22 mouse cellular contexts compared by ENCODE assay signal in the genomic region with DNA sequence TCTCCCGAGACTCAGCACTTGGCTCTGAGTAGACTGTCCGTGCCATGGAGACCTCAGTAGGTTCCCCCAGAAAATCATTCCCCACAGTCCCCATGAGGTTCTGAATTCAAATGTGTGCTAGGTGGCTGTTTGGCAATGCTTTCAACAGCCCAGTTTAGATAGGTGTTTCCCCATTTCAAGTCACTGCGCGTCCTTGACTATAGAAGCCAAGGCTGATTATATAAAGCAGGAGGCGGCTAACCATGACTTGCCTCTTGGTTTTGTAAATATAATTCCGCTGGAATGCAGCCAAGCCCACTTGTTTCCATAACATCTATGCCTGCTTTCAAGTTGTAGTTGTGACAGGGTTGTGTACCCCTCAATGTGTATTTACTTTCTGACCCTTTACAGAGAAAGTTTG.
DNase-seq lines count a peak whose midpoint lies in the region; ATAC-seq lines count a peak whose summit lies in the region.
"Had no signal": no experiment of that assay in that cellular context is flagged by ENCODE, and none has a peak within 500 bp of the region (broad histone marks: within the 10 kb centered on the region; RNA-seq: fewer than 3 reads in every experiment).

No protein-coding gene starts in this region.

- no peak overlapping the region for H3K4me3 ChIP-seq in kidney, embryonic 16.5 days (ENCODE audit: low read length)
- H3K4me3 ChIP-seq in lung, embryonic 16.5 days (ENCODE audit: low read length): no peak overlapping the region
- H3K4me3 ChIP-seq: forebrain, embryonic 13.5 days; heart, adult 2 months; layer of hippocampus, adult 2 months; megakaryocyte, embryonic 14.5 days; neural tube, embryonic 13.5 days had no signal

- intact Hi-C loops in heart, postnatal 14 days (cut with DNase I): no loop called here
- intact Hi-C loops in heart, postnatal 25 days (cut with DNase I): no loop called here

- H3K4me1 ChIP-seq in kidney, embryonic 16.5 days (ENCODE audit: insufficient read depth, low read length): no peaks in the 10 kb centered on the region
- peaks cover 4% of the 10 kb centered on the region; the same call in 1 of the 2 replicates for H3K4me1 ChIP-seq in lung, embryonic 16.5 days (replicated peaks; ENCODE audit: control insufficient read depth, insufficient read depth, low read length)
- H3K4me1 ChIP-seq: forebrain, embryonic 13.5 days; megakaryocyte, embryonic 14.5 days; neural tube, embryonic 13.5 days had no signal

- peak; percentile 31 for DNase-seq in kidney, adult 9 months
- DNase-seq in NIH3T3 (ENCODE audit: low read depth): peak; percentile 24
- peak; percentile 7 for DNase-seq in adrenal gland, postnatal 14 days
- DNase-seq in heart, postnatal 14 days: no peak
- no peak for DNase-seq in retina, embryonic 14.5 days (ENCODE audit: low spot score)
- no peak for DNase-seq in heart, postnatal 25 days (ENCODE audit: low spot score)
- DNase-seq: cerebellum, adult 8-10 months; gastrocnemius, postnatal 14 days; heart, adult 2 months; left cerebral cortex, postnatal 4 days; liver, postnatal 0 days; midbrain, embryonic 14.5 days; retina, postnatal 1 day; thymus, adult 2 months had no signal

- H3K36me3 ChIP-seq in kidney, embryonic 16.5 days (ENCODE audit: insufficient read depth, low read length): no peaks in the 10 kb centered on the region
- H3K36me3 ChIP-seq in lung, embryonic 16.5 days (ENCODE audit: control insufficient read depth, insufficient read depth, low read length): no peaks in the 10 kb centered on the region
- H3K36me3 ChIP-seq: neural tube, embryonic 13.5 days had no signal

- H3K9ac ChIP-seq in kidney, embryonic 16.5 days (replicated peaks; ENCODE audit: low read length): no peak overlapping the region
- H3K9ac ChIP-seq in lung, embryonic 16.5 days (ENCODE audit: low read length): no peak overlapping the region
- H3K9ac ChIP-seq: forebrain, embryonic 13.5 days; liver, postnatal 0 days; neural tube, embryonic 13.5 days had no signal

- H3K9me3 ChIP-seq in kidney, embryonic 16.5 days (ENCODE audit: low read length): no peaks in the 10 kb centered on the region
- H3K9me3 ChIP-seq in lung, embryonic 16.5 days (ENCODE audit: control insufficient read depth, low read length): no peaks in the 10 kb centered on the region
- H3K9me3 ChIP-seq: forebrain, embryonic 13.5 days; megakaryocyte, embryonic 14.5 days; neural tube, embryonic 13.5 days had no signal

- 78% methylated on average over 6 of the region's 6 CpGs for WGBS in kidney, embryonic 16.5 days
- WGBS in lung, embryonic 16.5 days: 62% methylated on average over 6 of the region's 6 CpGs

- H3K27ac ChIP-seq in kidney, embryonic 16.5 days (ENCODE audit: low read length): no peak overlapping the region
- no peak overlapping the region for H3K27ac ChIP-seq in lung, embryonic 16.5 days (ENCODE audit: low read length)
- H3K27ac ChIP-seq: forebrain, embryonic 13.5 days; heart, adult 2 months; layer of hippocampus, adult 2 months; neural tube, embryonic 13.5 days had no signal

- H3K27me3 ChIP-seq in kidney, embryonic 16.5 days (ENCODE audit: insufficient read depth, low read length): no peaks in the 10 kb centered on the region
- H3K27me3 ChIP-seq in lung, embryonic 16.5 days (ENCODE audit: control insufficient read depth, insufficient read depth, low read depth, low read length): no peaks in the 10 kb centered on the region
- H3K27me3 ChIP-seq: forebrain, embryonic 13.5 days; megakaryocyte, embryonic 14.5 days; neural tube, embryonic 13.5 days had no signal

- no peak overlapping the region for H3K4me2 ChIP-seq in kidney, embryonic 16.5 days (replicated peaks; ENCODE audit: low read depth, low read length)
- H3K4me2 ChIP-seq in lung, embryonic 16.5 days (ENCODE audit: low read depth, low read length): no peak overlapping the region
- H3K4me2 ChIP-seq: forebrain, embryonic 13.5 days; neural tube, embryonic 13.5 days had no signal

- ATAC-seq in kidney, embryonic 16.5 days (ENCODE audit: low FRiP score, low TSS enrichment): no peak
- 0 out of 2 replicates have a peak, but pooled peaks have one; percentile 17 for ATAC-seq in lung, embryonic 16.5 days (ENCODE audit: low read depth)
- ATAC-seq: forebrain, embryonic 13.5 days; hindbrain, embryonic 16.5 days; intestine, embryonic 16.5 days; liver, postnatal 0 days had no signal

Comparison
In these comparisons a context has a peak if more than half of its experiments do, and no peak if none do; other contexts are left out.
1. DNase-seq: peak in kidney, adult 9 months (single experiment), NIH3T3 (single experiment) and adrenal gland, postnatal 14 days (single experiment); none in heart, postnatal 14 days (0 of 2), retina, embryonic 14.5 days (single experiment) and heart, postnatal 25 days (single experiment).